ENCODE assay signal across 8 mouse cellular contexts in genomic region chr7:19577877-19578414, GRCm38 (mm10). TPM values are rescaled to one million over a fixed set of nuclear protein-coding genes. Genes with fewer than 3 reads are reported as not detected.
DNase-seq lines count a peak whose midpoint lies in the region; ATAC-seq and TF ChIP-seq lines count a peak whose summit lies in the region.

No protein-coding gene starts in this region.

- peak overlapping the region; percentile 91 for H3K4me3 ChIP-seq in E14TG2a.4 (replicated peaks; ENCODE audit: low read length)
- H3K4me3 ChIP-seq in forebrain, embryonic 12.5 days (replicated peaks): peak overlapping the region; percentile 33
- H3K4me3 ChIP-seq in limb, embryonic 15.5 days: peak overlapping the region; percentile 42
- H3K4me3 ChIP-seq in midbrain, embryonic 16.5 days (ENCODE audit: low read depth, low read length): peak overlapping the region; percentile 34; the same call in 1 of the 2 replicates

- H3K27ac ChIP-seq in forebrain, embryonic 12.5 days: no peak overlapping the region
- no peak overlapping the region for H3K27ac ChIP-seq in limb, embryonic 15.5 days
- no peak overlapping the region for H3K27ac ChIP-seq in midbrain, embryonic 16.5 days (ENCODE audit: low read length)

- H3K27me3 ChIP-seq in E14TG2a.4 (ENCODE audit: insufficient read depth, low read length): no peaks in the 10 kb centered on the region
- H3K27me3 ChIP-seq in forebrain, embryonic 12.5 days: peaks cover 57% of the 10 kb centered on the region
- H3K27me3 ChIP-seq in limb, embryonic 15.5 days: peaks cover 35% of the 10 kb centered on the region
- peaks cover 42% of the 10 kb centered on the region for H3K27me3 ChIP-seq in midbrain, embryonic 16.5 days (ENCODE audit: control insufficient read depth, insufficient read depth, low read depth, low read length)

- H3K9me3 ChIP-seq in E14TG2a.4 (ENCODE audit: low read length): no peaks in the 10 kb centered on the region
- no peaks in the 10 kb centered on the region for H3K9me3 ChIP-seq in forebrain, embryonic 12.5 days
- H3K9me3 ChIP-seq in limb, embryonic 15.5 days: no peaks in the 10 kb centered on the region
- H3K9me3 ChIP-seq in midbrain, embryonic 16.5 days (replicated peaks; ENCODE audit: control insufficient read depth, low read length, poor library complexity, severe bottlenecking): no peaks in the 10 kb centered on the region

- 20% methylated on average over 10 of the region's 10 CpGs for WGBS in forebrain, embryonic 12.5 days
- 22% methylated on average over 10 of the region's 10 CpGs for WGBS in limb, embryonic 15.5 days
- 20% methylated on average over 10 of the region's 10 CpGs for WGBS in midbrain, embryonic 16.5 days

- peak overlapping the region; percentile 54 for H3K4me2 ChIP-seq in forebrain, embryonic 12.5 days
- peak overlapping the region; percentile 90 for H3K4me2 ChIP-seq in limb, embryonic 15.5 days
- H3K4me2 ChIP-seq in midbrain, embryonic 16.5 days (ENCODE audit: low read length): peak overlapping the region; percentile 63; the same call in 1 of the 2 replicates

- H3K9ac ChIP-seq in forebrain, embryonic 12.5 days: no peak overlapping the region
- peak overlapping the region; percentile 40; the same call in 1 of the 2 replicates for H3K9ac ChIP-seq in limb, embryonic 15.5 days
- H3K9ac ChIP-seq in midbrain, embryonic 16.5 days (ENCODE audit: low read depth, low read length): no peak overlapping the region

- no peak for ATAC-seq in forebrain, embryonic 12.5 days (ENCODE audit: low FRiP score)
- no peak for ATAC-seq in limb, embryonic 15.5 days (ENCODE audit: insufficient number of reproducible peaks, low FRiP score, low TSS enrichment, low read depth)
- no peak for ATAC-seq in midbrain, embryonic 16.5 days

- peak; percentile 87 for DNase-seq in 416B (ENCODE audit: low read depth)
- no peak for DNase-seq in MN1 (ENCODE audit: low spot score)
- no peak for DNase-seq in right cerebral cortex, postnatal 36 days (ENCODE audit: low spot score in 2 of 2)
- no peak for DNase-seq in kidney, adult 9 months

- H3K4me1 ChIP-seq in E14TG2a.4 (replicated peaks; ENCODE audit: low read depth, low read length): peaks cover 86% of the 10 kb centered on the region
- H3K4me1 ChIP-seq in forebrain, embryonic 12.5 days: peaks cover 18% of the 10 kb centered on the region
- peaks cover 26% of the 10 kb centered on the region for H3K4me1 ChIP-seq in limb, embryonic 15.5 days
- peaks cover 8% of the 10 kb centered on the region for H3K4me1 ChIP-seq in midbrain, embryonic 16.5 days (ENCODE audit: control insufficient read depth, insufficient read depth, low read length)

- peaks cover 49% of the 10 kb centered on the region for H3K36me3 ChIP-seq in E14TG2a.4 (ENCODE audit: insufficient read depth, low read length)
- H3K36me3 ChIP-seq in forebrain, embryonic 12.5 days (replicated peaks): peaks cover 28% of the 10 kb centered on the region
- peaks cover 29% of the 10 kb centered on the region for H3K36me3 ChIP-seq in limb, embryonic 15.5 days
- H3K36me3 ChIP-seq in midbrain, embryonic 16.5 days (ENCODE audit: control insufficient read depth, insufficient read depth, low read length): peaks cover 21% of the 10 kb centered on the region

- TF ChIP-seq CTCF in E14TG2a.4 (conservative IDR thresholded peaks at IDR 0.05; ENCODE audit: low read length): no peak

RNA-seq across cellular contexts. Expression of gene Gemin7, which starts 0.6 kb away (rescaled TPM):
- polyA plus RNA-seq in forebrain, embryonic 12.5 days (2016; fragmentation: Nextera tagmentation; extraction: Ambion mirVana): 120 and 125 TPM in 2 replicates
- polyA plus RNA-seq in limb, embryonic 15.5 days (2015; fragmentation: Nextera tagmentation; extraction: Ambion mirVana): 144 and 149 TPM in 2 replicates
- 143 and 145 TPM in 2 replicates for polyA plus RNA-seq in midbrain, embryonic 16.5 days (2015; fragmentation: Nextera tagmentation; extraction: Ambion mirVana)

RNA-seq across cellular contexts. Expression of gene Zfp296, which starts 0.9 kb away (rescaled TPM):
- polyA plus RNA-seq in forebrain, embryonic 12.5 days (2016; fragmentation: Nextera tagmentation; extraction: Ambion mirVana): 0.18 and 0.34 TPM in 2 replicates
- polyA plus RNA-seq in limb, embryonic 15.5 days (2015; fragmentation: Nextera tagmentation; extraction: Ambion mirVana): 1.00 and 1.1 TPM in 2 replicates
- 0.11 and 0.14 TPM in 2 replicates for polyA plus RNA-seq in midbrain, embryonic 16.5 days (2015; fragmentation: Nextera tagmentation; extraction: Ambion mirVana)

RNA-seq across cellular contexts. Expression of gene Ppp1r37, which starts 15.1 kb away (rescaled TPM):
- 34.9 and 35.4 TPM in 2 replicates for polyA plus RNA-seq in forebrain, embryonic 12.5 days (2016; fragmentation: Nextera tagmentation; extraction: Ambion mirVana)
- polyA plus RNA-seq in limb, embryonic 15.5 days (2015; fragmentation: Nextera tagmentation; extraction: Ambion mirVana): 25.1 and 26.3 TPM in 2 replicates
- polyA plus RNA-seq in midbrain, embryonic 16.5 days (2015; fragmentation: Nextera tagmentation; extraction: Ambion mirVana): 34.7 and 37.8 TPM in 2 replicates

RNA-seq across cellular contexts. Expression of gene Clasrp, which starts 26.3 kb away (rescaled TPM):
- 66.3 and 67.6 TPM in 2 replicates for polyA plus RNA-seq in forebrain, embryonic 12.5 days (2016; fragmentation: Nextera tagmentation; extraction: Ambion mirVana)
- polyA plus RNA-seq in limb, embryonic 15.5 days (2015; fragmentation: Nextera tagmentation; extraction: Ambion mirVana): 49.6 and 49.8 TPM in 2 replicates
- 58.6 TPM in 2 replicates for polyA plus RNA-seq in midbrain, embryonic 16.5 days (2015; fragmentation: Nextera tagmentation; extraction: Ambion mirVana)

RNA-seq across cellular contexts. Expression of gene Relb, which starts 51.3 kb away (rescaled TPM):
- polyA plus RNA-seq in forebrain, embryonic 12.5 days (2016; fragmentation: Nextera tagmentation; extraction: Ambion mirVana): 3.3 and 3.6 TPM in 2 replicates
- polyA plus RNA-seq in limb, embryonic 15.5 days (2015; fragmentation: Nextera tagmentation; extraction: Ambion mirVana): 11.8 and 14.1 TPM in 2 replicates
- 6.1 and 6.5 TPM in 2 replicates for polyA plus RNA-seq in midbrain, embryonic 16.5 days (2015; fragmentation: Nextera tagmentation; extraction: Ambion mirVana)

Comparison
In these comparisons a context has a peak if more than half of its experiments do, and no peak if none do; other contexts are left out.
1. H3K4me3 ChIP-seq: peak in every context shown above with its lines; median percentile 91 in E14TG2a.4; 42 in limb, embryonic 15.5 days; 34 in midbrain, embryonic 16.5 days; 33 in forebrain, embryonic 12.5 days.